Mouse (Mus musculus) kidney, adult 11 months (tissue): ENCODE results near the gene Olfr1233.

ENCODE experiments used
- DNase-seq: peaks from one replicate; pipeline ENCODE4 v3.0.0; 2022

Gene Olfr1233

GRCm38 (mm10) chr2:89342298-89342697, at the start of gene Olfr1233:
Gene Olfr1233, minus strand, starts transcription at chr2:89342398.
- DNase-seq: no peak

GRCm38 (mm10) chr2:89364765-89365164, 22.6 kb upstream of the Olfr1233 start, which contains the start of gene Olfr1234:
Gene Olfr1234, minus strand, starts transcription at chr2:89364865.
- DNase-seq: no peak

GRCm38 (mm10) chr2:89329575-89329974, 12.6 kb downstream of the Olfr1233 start, which contains the start of gene Olfr1232:
Gene Olfr1232, minus strand, starts transcription at chr2:89329675.
- DNase-seq: no peak

GRCm38 (mm10) chr2:89306974-89307373, 35.2 kb downstream of the Olfr1233 start, which contains the start of gene Olfr1231:
Gene Olfr1231, minus strand, starts transcription at chr2:89307074.
- DNase-seq: no peak

- no peak for DNase-seq
Observed at GRCm38 (mm10) chr2:89297168-89297567, 45.0 kb downstream of the Olfr1233 start, which contains the start of gene Olfr1230. Gene Olfr1230, minus strand, starts transcription at chr2:89297268.

- DNase-seq: no peak
Observed at GRCm38 (mm10) chr2:89287914-89288313, 54.3 kb downstream of the Olfr1233 start, which contains the start of gene Olfr1229. Gene Olfr1229, minus strand, starts transcription at chr2:89288014.
